Mouse (Mus musculus) lung, postnatal 10 days (tissue): ENCODE measurements around the gene Gstm2.

ENCODE experiments used
- DNase-seq: peaks from one replicate; pipeline ENCODE4 v3.0.0; 2021

Gstm2 gene

DNA sequence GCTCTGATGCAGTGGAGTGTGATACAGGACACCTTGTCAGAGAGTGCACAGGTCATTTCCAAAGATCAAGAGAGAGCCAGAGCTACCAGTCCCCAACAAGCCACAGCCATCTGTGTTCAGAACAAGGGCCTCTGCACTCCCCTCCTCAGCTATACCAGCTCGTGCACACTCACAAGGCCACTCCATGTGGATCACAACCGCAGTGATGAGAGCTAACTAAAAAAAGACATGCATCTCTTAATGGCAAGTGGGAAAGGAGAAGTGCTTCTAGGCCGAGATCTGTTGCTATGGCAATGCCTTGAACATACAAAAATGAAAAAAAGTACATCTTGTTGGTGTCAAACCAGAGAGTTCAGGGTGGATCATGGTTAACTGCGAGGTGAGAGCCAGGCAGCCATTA is 46.4 kb downstream of the Gstm2 start:
- DNase-seq = no peak

DNA sequence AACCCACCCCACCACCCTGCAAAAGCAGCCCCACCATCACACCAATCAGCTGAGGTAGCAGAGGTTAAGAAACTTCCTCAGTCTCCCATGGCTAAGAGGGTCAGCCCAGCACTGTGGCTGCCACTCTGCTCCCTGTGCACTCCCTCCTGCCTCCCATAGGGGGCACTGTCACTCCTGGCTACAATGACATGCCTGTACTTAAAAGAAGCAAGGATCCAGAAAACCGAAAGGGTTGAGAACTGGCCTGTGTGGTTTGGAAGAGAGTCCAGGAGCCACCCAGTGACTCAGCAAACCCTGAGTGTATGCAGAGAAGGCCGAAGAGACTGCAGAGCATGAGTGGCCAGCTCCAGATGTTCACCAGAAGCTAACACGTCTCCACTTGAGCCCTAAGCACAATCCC is 46.9 kb downstream of the Gstm2 start:
- DNase-seq = peak; percentile 86

DNA sequence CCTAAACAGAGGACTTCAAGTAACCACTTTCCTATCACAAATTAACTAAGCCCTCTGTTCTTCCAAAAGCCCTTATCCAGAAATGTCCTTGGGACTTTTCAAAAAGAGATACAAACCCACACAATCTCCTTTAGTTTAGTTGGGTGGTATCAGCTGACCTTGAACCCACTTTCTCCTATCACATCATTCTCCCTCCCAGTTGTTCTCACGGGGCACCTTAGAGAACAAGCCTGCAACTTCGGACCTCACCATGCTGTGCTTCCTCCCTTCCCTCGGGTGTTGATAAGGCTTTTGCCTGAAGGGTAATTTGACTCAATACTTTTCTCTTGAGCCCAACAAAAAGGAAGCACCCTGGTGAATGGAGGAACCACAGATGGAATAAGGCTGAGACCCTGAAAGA is 50.4 kb downstream of the Gstm2 start:
- DNase-seq = no peak

DNA sequence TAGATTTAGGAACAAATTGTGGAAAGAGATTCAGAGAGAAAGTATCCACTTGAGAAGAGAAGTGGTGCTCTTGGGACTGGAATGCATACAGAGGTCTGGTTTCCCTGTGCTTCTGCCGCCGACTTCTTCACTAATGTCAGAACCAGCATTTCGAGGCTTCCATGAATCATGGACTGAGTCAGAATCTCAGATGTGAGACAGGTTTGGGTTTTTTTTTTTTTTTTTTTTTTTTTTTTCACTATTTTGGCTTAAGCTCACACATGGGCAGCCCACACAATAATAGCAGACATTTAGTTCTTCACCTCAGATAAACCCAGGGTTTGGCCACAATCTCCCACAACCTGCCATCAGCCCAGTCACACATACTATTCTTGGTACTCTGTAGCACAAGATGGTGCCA is 51.0 kb downstream of the Gstm2 start:
- no peak for DNase-seq

DNA sequence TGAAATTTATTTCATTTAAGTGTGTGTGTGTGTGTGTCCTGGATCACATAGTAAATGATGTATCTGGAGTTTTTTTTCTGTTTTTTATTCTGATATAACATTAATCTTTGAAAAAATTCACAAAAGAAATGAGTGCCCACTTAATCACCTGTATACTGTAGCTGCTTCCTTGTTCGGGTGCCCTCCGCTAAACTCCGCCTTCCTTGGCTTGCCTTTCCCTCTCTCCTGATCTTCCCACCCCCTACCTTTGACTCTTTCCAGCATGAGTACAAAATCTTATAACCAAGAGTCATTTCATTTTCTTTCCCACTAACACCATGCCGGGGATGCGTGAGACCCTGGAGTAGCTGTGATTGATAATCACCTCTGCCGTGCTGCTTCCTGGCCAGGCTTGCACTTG is 54.1 kb downstream of the Gstm2 start:
- DNase-seq = peak; percentile 18
